Mouse (Mus musculus) MEL (cell line): ENCODE results near the gene Aldob. TPM values are rescaled to one million over a fixed set of nuclear protein-coding genes. Genes with fewer than 3 reads are reported as not detected.

Source experiments
- DNase-seq: peaks from one replicate; pipeline ENCODE4 v3.0.0; 2011; ENCODE audit warnings: low read depth, low spot score
- H3K27ac ChIP-seq: 2 replicates; pipeline ENCODE4 v1.5.1; 2012; ENCODE audit warnings: low read depth, mild to moderate bottlenecking, control low read depth, low read length, moderate library complexity; ENCODE audit not compliant: control insufficient read depth
- H3K27me3 ChIP-seq, 2 experiments: fragments of 150-350 bp in 1 of 2; sonication (generic) in 1 of 2; 2 replicates each; pipeline ENCODE4 v1.6.1; 2012; ENCODE audit warnings: low read length in 2 of 2, mild to moderate bottlenecking in 2 of 2, improper control_type of control experiment in 1 of 2, moderate library complexity in 1 of 2; ENCODE audit not compliant: insufficient read depth in 2 of 2, control insufficient read depth in 1 of 2
- H3K36me3 ChIP-seq, 2 experiments: 2 replicates each; pipeline ENCODE4 v1.6.1; 2012 to 2014; ENCODE audit warnings: low read length in 2 of 2, improper control_type of control experiment in 1 of 2, inconsistent platforms in 1 of 2, mild to moderate bottlenecking in 1 of 2; ENCODE audit not compliant: insufficient read depth in 2 of 2, control insufficient read depth in 1 of 2
- H3K4me1 ChIP-seq, 2 experiments: fragments of 150-350 bp in 1 of 2; sonication (generic) in 1 of 2; 2 replicates each; pipeline ENCODE4 v1.6.1; 2012; ENCODE audit warnings: low read length in 2 of 2, improper control_type of control experiment in 1 of 2, mild to moderate bottlenecking in 1 of 2; ENCODE audit not compliant: insufficient read depth in 2 of 2, control insufficient read depth in 1 of 2
- H3K4me3 ChIP-seq, 2 experiments: fragments of 150-350 bp in 1 of 2; sonication (generic) in 1 of 2; 2 replicates each; pipeline ENCODE4 v1.5.1; 2012; ENCODE audit warnings: low read depth in 2 of 2, low read length in 2 of 2, mild to moderate bottlenecking in 2 of 2, moderate library complexity in 2 of 2, control low read depth in 1 of 2, improper control_type of control experiment in 1 of 2; ENCODE audit not compliant: control insufficient read depth in 1 of 2, insufficient read depth in 1 of 2
- H3K79me2 ChIP-seq: 2 replicates; pipeline ENCODE4 v1.6.1; 2012; ENCODE audit warnings: mild to moderate bottlenecking, low read length, moderate library complexity; ENCODE audit not compliant: control insufficient read depth, poor library complexity, insufficient read depth
- H3K9ac ChIP-seq: 2 replicates; pipeline ENCODE4 v1.6.1; 2012; ENCODE audit warnings: low read depth, mild to moderate bottlenecking, control low read depth, low read length, moderate library complexity; ENCODE audit not compliant: control insufficient read depth, poor library complexity, severe bottlenecking
- H3K9me3 ChIP-seq: fragments of 150-350 bp; sonication (generic); replicated peaks from 2 replicates; pipeline ENCODE4 v1.6.1; 2012; ENCODE audit warnings: mild to moderate bottlenecking, low read length, improper control_type of control experiment, moderate library complexity; ENCODE audit not compliant: insufficient read depth
- CTCF ChIP-seq, 3 experiments: IDR thresholded peaks in 2 of 3; conservative IDR thresholded peaks in 1 of 3; 2 replicates each; pipeline ENCODE4 v1.5.1; 2011 to 2012; ENCODE audit warnings: low read length in 3 of 3, low read depth in 2 of 3, mild to moderate bottlenecking in 2 of 3, improper control_type of control experiment in 1 of 3, inconsistent platforms in 1 of 3, mixed read lengths in 1 of 3, moderate library complexity in 1 of 3; ENCODE audit not compliant: control insufficient read depth in 1 of 3, insufficient read depth in 1 of 3, poor library complexity in 1 of 3, severe bottlenecking in 1 of 3
- E2F4 ChIP-seq: IDR thresholded peaks from 2 replicates; pipeline ENCODE4 v1.6.1; 2011; ENCODE audit warnings: low read depth, low read length, improper control_type of control experiment, borderline replicate concordance
- GABPA ChIP-seq: IDR thresholded peaks from 2 replicates; pipeline ENCODE4 v1.6.1; 2012; ENCODE audit warnings: low read depth, mild to moderate bottlenecking, inconsistent platforms, low read length, improper control_type of control experiment, moderate library complexity
- GATA1 ChIP-seq: IDR thresholded peaks from 2 replicates; pipeline ENCODE4 v1.6.1; 2011; ENCODE audit warnings: low read depth, low read length, improper control_type of control experiment
- JUND ChIP-seq: IDR thresholded peaks from 2 replicates; pipeline ENCODE4 v1.6.1; 2011; ENCODE audit warnings: low read depth, mild to moderate bottlenecking, improper control_type of control experiment, low read length
- KAT2A ChIP-seq: conservative IDR thresholded peaks from 2 replicates; pipeline ENCODE4 v1.6.1; 2012; ENCODE audit warnings: low read depth, low read length, improper control_type of control experiment, inconsistent platforms
- MAZ ChIP-seq: IDR thresholded peaks from 2 replicates; pipeline ENCODE4 v1.6.1; 2012; ENCODE audit warnings: low read depth, mild to moderate bottlenecking, inconsistent platforms, low read length, improper control_type of control experiment
- MEF2A ChIP-seq: IDR thresholded peaks from 2 replicates; pipeline ENCODE4 v1.6.1; 2014; ENCODE audit warnings: low read depth, mild to moderate bottlenecking, inconsistent platforms, low read length, improper control_type of control experiment; ENCODE audit not compliant: poor library complexity, insufficient replicate concordance, severe bottlenecking; ENCODE audit errors: extremely low read depth
- MXI1 ChIP-seq: IDR thresholded peaks from 2 replicates; pipeline ENCODE4 v1.6.1; 2011; ENCODE audit warnings: mild to moderate bottlenecking, low read depth, low read length, improper control_type of control experiment
- MYB ChIP-seq: IDR thresholded peaks from 2 replicates; pipeline ENCODE4 v1.6.1; 2011; ENCODE audit warnings: mild to moderate bottlenecking, low read depth, low read length, improper control_type of control experiment
- NRF1 ChIP-seq: IDR thresholded peaks from 2 replicates; pipeline ENCODE4 v1.6.1; 2014; ENCODE audit warnings: low read depth, mild to moderate bottlenecking, inconsistent platforms, low read length, improper control_type of control experiment, moderate library complexity; ENCODE audit not compliant: poor library complexity, insufficient read depth, severe bottlenecking
- POLR2A ChIP-seq, 2 experiments: IDR thresholded peaks; 2 replicates each; pipeline ENCODE4 v1.6.1; 2011 to 2012; ENCODE audit warnings: low read length in 2 of 2, mild to moderate bottlenecking in 2 of 2, control low read depth in 1 of 2, improper control_type of control experiment in 1 of 2, low read depth in 1 of 2, moderate library complexity in 1 of 2; ENCODE audit not compliant: control insufficient read depth in 1 of 2, insufficient read depth in 1 of 2, poor library complexity in 1 of 2
- POLR2AphosphoS5 ChIP-seq: IDR thresholded peaks from 2 replicates; pipeline ENCODE4 v1.6.1; 2012; ENCODE audit warnings: low read depth, borderline replicate concordance, mild to moderate bottlenecking, inconsistent platforms, low read length, moderate library complexity, mixed read lengths
- RAD21 ChIP-seq: IDR thresholded peaks from 2 replicates; pipeline ENCODE4 v1.6.1; 2011; ENCODE audit warnings: mild to moderate bottlenecking, low read depth, low read length, improper control_type of control experiment
- SMC3 ChIP-seq: IDR thresholded peaks from 2 replicates; pipeline ENCODE4 v1.6.1; 2011; ENCODE audit warnings: low read depth, low read length, improper control_type of control experiment
- TCF12 ChIP-seq: IDR thresholded peaks from 2 replicates; pipeline ENCODE4 v1.6.1; 2014; ENCODE audit warnings: low read depth, mild to moderate bottlenecking, inconsistent platforms, low read length, improper control_type of control experiment, moderate library complexity
- USF1 ChIP-seq: IDR thresholded peaks from 2 replicates; pipeline ENCODE4 v1.6.1; 2014; ENCODE audit warnings: low read depth, mild to moderate bottlenecking, inconsistent platforms, low read length, improper control_type of control experiment, moderate library complexity
- USF2 ChIP-seq, 2 experiments: IDR thresholded peaks; 2 replicates each; pipeline ENCODE4 v1.6.1; 2011 to 2012; ENCODE audit warnings: improper control_type of control experiment in 2 of 2, low read length in 2 of 2, borderline replicate concordance in 1 of 2, inconsistent platforms in 1 of 2, low read depth in 1 of 2, mild to moderate bottlenecking in 1 of 2; ENCODE audit not compliant: insufficient read depth in 1 of 2
- ZC3H11A ChIP-seq: IDR thresholded peaks from 2 replicates; pipeline ENCODE4 v1.6.1; 2012; ENCODE audit warnings: low read depth, mild to moderate bottlenecking, inconsistent platforms, low read length, improper control_type of control experiment
- ZKSCAN1 ChIP-seq: IDR thresholded peaks from 2 replicates; pipeline ENCODE4 v1.6.1; 2012; ENCODE audit warnings: low read depth, mild to moderate bottlenecking, inconsistent platforms, low read length, improper control_type of control experiment, moderate library complexity
- ZMIZ1 ChIP-seq: IDR thresholded peaks from 2 replicates; pipeline ENCODE4 v1.6.1; 2012; ENCODE audit warnings: low read depth, mild to moderate bottlenecking, inconsistent platforms, low read length, improper control_type of control experiment, moderate library complexity
- ZNF384 ChIP-seq: IDR thresholded peaks from 2 replicates; pipeline ENCODE4 v1.6.1; 2012; ENCODE audit warnings: low read depth, mild to moderate bottlenecking, inconsistent platforms, low read length, improper control_type of control experiment
- polyA plus RNA-seq, 2 experiments: library from polyadenylated mRNA; stranded (reverse) in 1 of 2; unstranded in 1 of 2; fragments of >175 nt in 1 of 2; fragments of >200 nt in 1 of 2; gene quantifications; 2 replicates each; pipeline versions ENCODE4 v1.2.1 to v1.2.4; 2012; ENCODE audit warnings: low replicate concordance in 2 of 2, low read depth in 1 of 2; ENCODE audit not compliant: insufficient read length in 2 of 2, insufficient read depth in 1 of 2, missing spikeins in 1 of 2
- total RNA-seq: library from RNA; depleted of rRNA; stranded (reverse); fragments of 300-350 nt; gene quantifications from 2 replicates; pipeline ENCODE4 v1.2.3, GENCODE M21; 2012

Aldob gene
- total and polyA plus RNA-seq, 3 experiments, result not detected

DNA sequence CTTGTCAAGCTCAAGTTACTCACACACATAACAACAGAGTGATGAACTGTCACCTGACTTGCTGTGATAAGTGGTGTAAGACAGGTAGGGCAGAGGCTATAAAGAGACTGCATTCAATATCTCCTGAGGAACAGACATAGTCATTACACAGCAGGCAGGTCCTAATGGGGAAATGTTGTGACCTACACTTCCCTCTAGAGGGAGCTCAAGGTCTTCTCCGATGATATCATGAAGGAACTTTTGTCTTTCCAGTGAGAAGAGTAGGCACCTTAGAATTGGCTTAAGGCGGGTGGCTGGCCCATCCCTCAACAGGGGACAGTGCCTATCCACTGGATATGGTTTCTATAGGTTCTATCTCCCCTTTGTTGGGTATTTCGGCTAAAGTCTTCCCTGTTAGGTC lies 18.3 kb upstream of the Aldob start:
- H3K9ac ChIP-seq, result no peak overlapping the region
- TF ChIP-seq CTCF (IDR thresholded peaks at IDR 0.05 in 2 of 3, conservative IDR thresholded peaks at IDR 0.05 in 1 of 3; ENCODE audit: control insufficient read depth in 1 of 3, insufficient read depth in 1 of 3, low read depth in 2 of 3, low read length in 3 of 3, poor library complexity in 1 of 3, severe bottlenecking in 1 of 3) (peak; percentile 49 to 96 (median 83)), GATA1 (0 out of 2 replicates have a peak, but pooled peaks have one; percentile 15), SMC3 (peak; percentile 92), USF2 (IDR thresholded peaks at IDR 0.05; ENCODE audit: borderline replicate concordance in 1 of 2, insufficient read depth in 1 of 2, low read depth in 1 of 2, low read length in 2 of 2) (no peak), POLR2AphosphoS5 (no peak), ZC3H11A (peak; percentile 91), MEF2A (no peak), RAD21 (peak; percentile 95), MAZ (no peak)
- TF ChIP-seq, all 39 proteins: peak for 5

DNA sequence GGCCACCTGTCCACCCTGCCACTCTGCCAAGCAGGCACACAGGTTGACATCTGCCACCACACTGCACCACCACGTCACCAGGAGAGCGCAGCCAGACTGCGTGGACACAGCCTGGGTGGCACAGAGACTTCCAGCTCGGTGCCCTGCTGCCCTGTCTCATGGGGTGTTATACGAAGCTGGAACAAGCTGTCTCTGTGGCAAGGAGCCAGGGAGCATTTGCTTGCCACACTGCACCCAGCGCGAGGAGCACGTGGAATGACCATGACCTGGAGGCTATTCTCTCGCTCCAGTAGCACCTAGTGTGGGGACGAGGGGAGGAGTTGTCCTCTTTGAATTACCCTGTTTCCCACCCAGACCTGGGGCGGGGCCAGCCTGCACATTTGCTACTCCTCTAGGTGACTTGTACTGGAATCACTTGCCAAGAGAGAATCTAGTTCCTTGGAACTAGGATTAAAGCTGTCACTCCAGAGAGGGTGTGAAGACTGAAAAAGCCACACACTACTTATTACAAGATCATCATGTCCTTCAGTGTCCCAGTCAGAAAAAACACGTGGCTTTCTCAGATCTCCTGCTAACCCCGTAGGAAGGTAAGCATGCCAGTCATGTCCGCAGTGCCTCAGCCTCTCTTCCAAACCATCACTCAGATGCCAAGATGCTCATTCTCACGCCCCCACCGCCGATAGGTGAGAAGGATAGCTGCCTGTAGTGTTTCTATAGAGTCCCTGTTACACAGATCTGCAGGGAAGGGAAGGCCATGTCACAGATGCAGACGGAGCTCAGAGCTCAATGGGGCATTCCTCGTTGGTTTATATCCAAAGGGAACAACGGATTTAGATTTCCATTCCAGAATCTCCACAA lies 10.8 kb upstream of the Aldob start:
- Histone ChIP-seq H3K4me3 (no peak overlapping the region), H3K79me2 (no peaks in the 10 kb centered on the region), H3K36me3 (no peaks in the 10 kb centered on the region), H3K9me3 (no peaks in the 10 kb centered on the region), H3K9ac (no peak overlapping the region), H3K27me3 (peaks cover 0 to 2% of the 10 kb centered on the region in 2 experiments; a peak in 1 of 4 replicates), H3K4me1 (no peaks in the 10 kb centered on the region), H3K27ac (no peak overlapping the region)
- no peak for DNase-seq
- TF ChIP-seq USF2 (IDR thresholded peaks at IDR 0.05; ENCODE audit: borderline replicate concordance in 1 of 2, insufficient read depth in 1 of 2, low read depth in 1 of 2, low read length in 2 of 2) (no peak), ZC3H11A (no peak), TCF12 (no peak)

More for the DNA sequence above, 18.3 kb upstream of the Aldob start:
- Histone ChIP-seq H3K36me3 (no peaks in the 10 kb centered on the region; a peak in 1 of 4 replicates), H3K9me3 (no peaks in the 10 kb centered on the region), H3K4me1 (no peaks in the 10 kb centered on the region), H3K27ac (no peak overlapping the region), H3K79me2 (no peaks in the 10 kb centered on the region), H3K4me3 (no peak overlapping the region), H3K27me3 (peaks cover 0 to 6% of the 10 kb centered on the region in 2 experiments; a peak in 2 of 4 replicates)
- DNase-seq, result peak; percentile 85

DNA sequence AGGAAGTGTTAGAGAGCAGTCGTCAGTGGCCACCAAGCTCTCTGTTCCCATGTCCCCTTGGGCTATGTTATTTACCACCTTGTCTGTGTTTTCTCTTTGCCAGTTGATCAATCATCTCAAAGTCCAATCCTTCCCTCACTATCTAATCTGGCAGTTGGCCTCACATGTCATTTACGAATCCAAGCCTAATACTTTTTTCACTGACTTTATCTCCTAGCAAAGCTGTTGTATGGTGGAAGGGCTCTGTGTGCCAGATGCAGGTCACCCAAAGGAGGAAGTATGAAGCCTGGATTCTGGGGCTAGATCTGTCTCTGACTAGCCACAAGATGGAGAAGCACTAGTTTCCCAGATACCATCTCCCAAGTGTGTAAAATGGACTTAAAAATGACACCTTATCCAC lies 8.8 kb upstream of the Aldob start:
- H3K27ac ChIP-seq, result no peak overlapping the region
- no peaks in the 10 kb centered on the region for H3K9me3 ChIP-seq
- H3K79me2 ChIP-seq, result no peaks in the 10 kb centered on the region
- H3K4me3 ChIP-seq, result no peak overlapping the region
- H3K9ac ChIP-seq, result no peak overlapping the region
- DNase-seq, result peak; percentile 33
- no peaks in the 10 kb centered on the region for H3K4me1 ChIP-seq
- no peaks in the 10 kb centered on the region for H3K27me3 ChIP-seq
- H3K36me3 ChIP-seq, result no peaks in the 10 kb centered on the region
- TF ChIP-seq MAZ, result no peak
- no peak for TF ChIP-seq POLR2A (IDR thresholded peaks at IDR 0.05; ENCODE audit: control insufficient read depth in 1 of 2, insufficient read depth in 1 of 2, low read depth in 1 of 2, low read length in 2 of 2, poor library complexity in 1 of 2)
- no peak for TF ChIP-seq TCF12
- no peak for TF ChIP-seq ZMIZ1
- no peak for TF ChIP-seq E2F4
- no peak for TF ChIP-seq JUND
- no peak for TF ChIP-seq USF1
- no peak for TF ChIP-seq MXI1
- no peak for TF ChIP-seq NRF1
- no peak for TF ChIP-seq ZKSCAN1
- no peak for TF ChIP-seq ZNF384
- TF ChIP-seq ZC3H11A, result no peak
- no peak for TF ChIP-seq MYB
- no peak for TF ChIP-seq KAT2A
- no peak for TF ChIP-seq GABPA
- no peak for TF ChIP-seq USF2 (IDR thresholded peaks at IDR 0.05; ENCODE audit: borderline replicate concordance in 1 of 2, insufficient read depth in 1 of 2, low read depth in 1 of 2, low read length in 2 of 2)
